13 mouse cellular contexts compared by ENCODE assay signal in the genomic region with DNA sequence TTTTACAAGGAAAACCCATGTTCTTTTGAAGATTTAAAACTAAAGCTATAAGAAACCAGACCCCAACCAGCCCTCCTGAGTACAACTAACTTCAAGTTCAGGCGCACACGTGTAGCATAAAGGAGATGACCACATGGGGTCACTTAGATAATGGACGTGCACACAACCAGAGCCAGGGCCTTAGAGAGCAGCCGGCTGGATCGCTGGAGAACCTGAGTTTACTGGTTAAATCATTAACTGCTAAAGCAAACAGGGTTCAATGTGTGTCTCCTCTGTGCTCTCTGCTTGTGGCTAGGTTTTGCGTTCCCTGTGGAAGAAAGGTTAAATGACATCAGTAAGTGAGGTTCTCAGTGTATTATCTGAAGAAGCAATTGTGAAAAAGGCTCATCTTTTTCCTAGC.
DNase-seq lines count a peak whose midpoint lies in the region; ATAC-seq and TF ChIP-seq lines count a peak whose summit lies in the region.
"Had no signal": no experiment of that assay in that cellular context is flagged by ENCODE, and none has a peak within 500 bp of the region (broad histone marks: within the 10 kb centered on the region; RNA-seq: fewer than 3 reads in every experiment).

No protein-coding gene starts in this region.

- no peak for DNase-seq in heart, adult 2 months
- DNase-seq in heart, postnatal 25 days (ENCODE audit: low spot score), result no peak
- peak; percentile 62 to 85 for DNase-seq in kidney, postnatal 36 days
- no peak for DNase-seq in adrenal gland, adult 18-20 months (ENCODE audit: low spot score in 2 of 2)
- DNase-seq in cerebellum, adult 8-10 months, result no peak
- DNase-seq: cerebellum, adult 9-11 months; heart, adult 11 months; thymus, adult 18-20 months had no signal

- TF ChIP-seq EP300 in heart, adult 2 months (IDR thresholded peaks at IDR 0.05; ENCODE audit: insufficient read depth, low read depth, low read length), result no peak

- H3K36me3 ChIP-seq in heart, adult 2 months (ENCODE audit: control insufficient read depth, insufficient read depth, low read length), result peaks cover 7% of the 10 kb centered on the region
- H3K36me3 ChIP-seq in intestine, embryonic 16.5 days (ENCODE audit: control insufficient read depth, insufficient read depth, low read length), result no peaks in the 10 kb centered on the region
- H3K36me3 ChIP-seq in small intestine, adult 2 months (ENCODE audit: control insufficient read depth, insufficient read depth, low read length), result no peaks in the 10 kb centered on the region
- no peaks in the 10 kb centered on the region for H3K36me3 ChIP-seq in midbrain, embryonic 15.5 days (replicated peaks)
- H3K36me3 ChIP-seq: embryonic facial prominence, embryonic 15.5 days had no signal

- WGBS in heart, adult 2 months, result 85% methylated on average over 6 of the region's 6 CpGs
- 66% methylated on average over 6 of the region's 6 CpGs for WGBS in intestine, embryonic 16.5 days
- 31% methylated on average over 6 of the region's 6 CpGs for whole genome bisulfite sequencing in small intestine, adult 2 months
- 75% methylated on average over 6 of the region's 6 CpGs for WGBS in midbrain, embryonic 15.5 days

- ATAC-seq in intestine, embryonic 16.5 days, result peak; percentile 55
- ATAC-seq in midbrain, embryonic 15.5 days (replicated peaks), result no peak
- ATAC-seq: forebrain, embryonic 14.5 days had no signal

- peaks cover 6% of the 10 kb centered on the region for H3K79me2 ChIP-seq in heart, adult 2 months (replicated peaks; ENCODE audit: control insufficient read depth, insufficient read depth, low read length)

- intact Hi-C loops in heart, adult 2 months (cut with DNase I), result no loop called here
- intact Hi-C loops in heart, postnatal 25 days (cut with DNase I), result no loop called here

- no peaks in the 10 kb centered on the region for H3K27me3 ChIP-seq in heart, adult 2 months (ENCODE audit: control insufficient read depth, insufficient read depth, low read length)
- no peaks in the 10 kb centered on the region for H3K27me3 ChIP-seq in intestine, embryonic 16.5 days (replicated peaks; ENCODE audit: control insufficient read depth, insufficient read depth, low read length)
- H3K27me3 ChIP-seq in small intestine, adult 2 months (ENCODE audit: control insufficient read depth, insufficient read depth, low read length), result no peaks in the 10 kb centered on the region
- no peaks in the 10 kb centered on the region for H3K27me3 ChIP-seq in midbrain, embryonic 15.5 days (replicated peaks)
- H3K27me3 ChIP-seq: embryonic facial prominence, embryonic 15.5 days had no signal

- H3K9ac ChIP-seq in heart, adult 2 months (ENCODE audit: low read depth, low read length), result no peak overlapping the region
- H3K9ac ChIP-seq in intestine, embryonic 16.5 days (ENCODE audit: low read depth, low read length), result no peak overlapping the region
- H3K9ac ChIP-seq in midbrain, embryonic 15.5 days, result no peak overlapping the region
- H3K9ac ChIP-seq: embryonic facial prominence, embryonic 15.5 days had no signal

- TF ChIP-seq POLR2A in heart, adult 2 months (IDR thresholded peaks at IDR 0.05; ENCODE audit: insufficient read depth, low read depth, low read length), result no peak
- TF ChIP-seq POLR2A in small intestine, adult 2 months (IDR thresholded peaks at IDR 0.05; ENCODE audit: low read depth, low read length), result no peak

- H3K27ac ChIP-seq in heart, adult 2 months, result peak overlapping the region; percentile 86
- H3K27ac ChIP-seq in intestine, embryonic 16.5 days (ENCODE audit: low read length), result peak overlapping the region; percentile 89
- peak overlapping the region; percentile 88 for H3K27ac ChIP-seq in small intestine, adult 2 months (ENCODE audit: insufficient read depth, low read depth, low read length)
- no peak overlapping the region for H3K27ac ChIP-seq in midbrain, embryonic 15.5 days

- 0 out of 2 replicates have a peak, but pooled peaks cover 2% of the 10 kb centered on the region for H3K9me3 ChIP-seq in intestine, embryonic 16.5 days (ENCODE audit: control insufficient read depth, low read length)
- no peaks in the 10 kb centered on the region for H3K9me3 ChIP-seq in midbrain, embryonic 15.5 days
- H3K9me3 ChIP-seq: embryonic facial prominence, embryonic 15.5 days had no signal

- no peak overlapping the region for H3K4me3 ChIP-seq in heart, adult 2 months
- no peak overlapping the region for H3K4me3 ChIP-seq in intestine, embryonic 16.5 days (ENCODE audit: low read length)
- H3K4me3 ChIP-seq in small intestine, adult 2 months (ENCODE audit: low read depth, low read length), result no peak overlapping the region
- no peak overlapping the region for H3K4me3 ChIP-seq in midbrain, embryonic 15.5 days

- no peak for TF ChIP-seq CTCF in heart, adult 2 months (IDR thresholded peaks at IDR 0.05)
- TF ChIP-seq CTCF in small intestine, adult 2 months (IDR thresholded peaks at IDR 0.05; ENCODE audit: extremely low read depth, insufficient read length, insufficient replicate concordance, low read depth, low read length), result no peak

- peaks cover 30% of the 10 kb centered on the region for H3K4me1 ChIP-seq in heart, adult 2 months (ENCODE audit: control insufficient read depth, insufficient read depth, low read length)
- H3K4me1 ChIP-seq in intestine, embryonic 16.5 days (ENCODE audit: control insufficient read depth, insufficient read depth, low read length), result peaks cover 39% of the 10 kb centered on the region
- peaks cover 21% of the 10 kb centered on the region; the same call in 1 of the 2 replicates for H3K4me1 ChIP-seq in small intestine, adult 2 months (ENCODE audit: control insufficient read depth, insufficient read depth, insufficient read length, low read length)
- peaks cover 32% of the 10 kb centered on the region for H3K4me1 ChIP-seq in midbrain, embryonic 15.5 days

- peak overlapping the region; percentile 81; the same call in 1 of the 2 replicates for H3K4me2 ChIP-seq in intestine, embryonic 16.5 days (ENCODE audit: low read depth, low read length)
- no peak overlapping the region for H3K4me2 ChIP-seq in midbrain, embryonic 15.5 days

Comparison
In these comparisons a context has a peak if more than half of its experiments do, and no peak if none do; other contexts are left out.
1. DNase-seq: peak in kidney, postnatal 36 days (2 of 2); none in heart, adult 2 months (0 of 2), heart, postnatal 25 days (single experiment), adrenal gland, adult 18-20 months (0 of 2) and cerebellum, adult 8-10 months (single experiment).